Mouse (Mus musculus): Measurements from ENCODE around the gene Sh2d6. TPM values are rescaled to one million over a fixed set of nuclear protein-coding genes. Genes with fewer than 3 reads are reported as not detected.

Sh2d6 gene
- 0.41 TPM for polyA plus RNA-seq (2014; fragmentation: Illumina TruSeq; extraction: RNeasy Lipid Tissue Mini Kit (QIAGEN cat#74804); ENCODE audit: low replicate concordance)

GRCm38 (mm10) chr6:72521607-72522006 lies at the start of gene Sh2d6:
Gene Sh2d6 (minus strand): TSS chr6:72521707.

GRCm38 (mm10) chr6:72544283-72544987 lies 22.9 kb upstream of the Sh2d6 start, which contains the start of gene Capg:
Gene Capg (plus strand): TSS chr6:72544391.

Other genes starting within 250 kb of the Sh2d6 start
- gene Sftpb, start 217.1 kb downstream of the Sh2d6 start, polyA plus RNA-seq (2014; fragmentation: Illumina TruSeq; extraction: RNeasy Lipid Tissue Mini Kit (QIAGEN cat#74804); ENCODE audit: low replicate concordance): not detected
- gene Usp39, start 176.5 kb downstream of the Sh2d6 start, polyA plus RNA-seq (2014; fragmentation: Illumina TruSeq; extraction: RNeasy Lipid Tissue Mini Kit (QIAGEN cat#74804); ENCODE audit: low replicate concordance): 43.6 TPM
- gene 0610030E20Rik, start 174.4 kb downstream of the Sh2d6 start, polyA plus RNA-seq (2014; fragmentation: Illumina TruSeq; extraction: RNeasy Lipid Tissue Mini Kit (QIAGEN cat#74804); ENCODE audit: low replicate concordance): 57.5 TPM
- gene Tmem150a, start 166.3 kb downstream of the Sh2d6 start, polyA plus RNA-seq (2014; fragmentation: Illumina TruSeq; extraction: RNeasy Lipid Tissue Mini Kit (QIAGEN cat#74804); ENCODE audit: low replicate concordance): 0.67 TPM
- 189 TPM for gene Rnf181, start 154.8 kb downstream of the Sh2d6 start, polyA plus RNA-seq (2014; fragmentation: Illumina TruSeq; extraction: RNeasy Lipid Tissue Mini Kit (QIAGEN cat#74804); ENCODE audit: low replicate concordance)
- gene Vamp5, start 141.2 kb downstream of the Sh2d6 start, polyA plus RNA-seq (2014; fragmentation: Illumina TruSeq; extraction: RNeasy Lipid Tissue Mini Kit (QIAGEN cat#74804); ENCODE audit: low replicate concordance): 0.26 TPM
- gene Vamp8, start 131.0 kb downstream of the Sh2d6 start, polyA plus RNA-seq (2014; fragmentation: Illumina TruSeq; extraction: RNeasy Lipid Tissue Mini Kit (QIAGEN cat#74804); ENCODE audit: low replicate concordance): 93.1 TPM
- gene Ggcx, start 107.4 kb downstream of the Sh2d6 start, polyA plus RNA-seq (2014; fragmentation: Illumina TruSeq; extraction: RNeasy Lipid Tissue Mini Kit (QIAGEN cat#74804); ENCODE audit: low replicate concordance): 7.6 TPM
- 279 TPM for gene Mat2a, start 82.1 kb downstream of the Sh2d6 start, polyA plus RNA-seq (2014; fragmentation: Illumina TruSeq; extraction: RNeasy Lipid Tissue Mini Kit (QIAGEN cat#74804); ENCODE audit: low replicate concordance)
- not detected for gene Capg, start 22.7 kb upstream of the Sh2d6 start, polyA plus RNA-seq (2014; fragmentation: Illumina TruSeq; extraction: RNeasy Lipid Tissue Mini Kit (QIAGEN cat#74804); ENCODE audit: low replicate concordance)
- 13.5 TPM for gene Elmod3, start 76.7 kb upstream of the Sh2d6 start, polyA plus RNA-seq (2014; fragmentation: Illumina TruSeq; extraction: RNeasy Lipid Tissue Mini Kit (QIAGEN cat#74804); ENCODE audit: low replicate concordance)
- 47.4 TPM for gene Retsat, start 76.8 kb upstream of the Sh2d6 start, polyA plus RNA-seq (2014; fragmentation: Illumina TruSeq; extraction: RNeasy Lipid Tissue Mini Kit (QIAGEN cat#74804); ENCODE audit: low replicate concordance)
- 262 TPM for gene Tgoln1, start 95.3 kb upstream of the Sh2d6 start, polyA plus RNA-seq (2014; fragmentation: Illumina TruSeq; extraction: RNeasy Lipid Tissue Mini Kit (QIAGEN cat#74804); ENCODE audit: low replicate concordance)

Measured in small intestine, adult 10 weeks (tissue).